Mouse (Mus musculus): Measurements from ENCODE around the gene Rnf157. TPM values are rescaled to one million over a fixed set of nuclear protein-coding genes. Genes with fewer than 3 reads are reported as not detected.
A peak's percentile ranks its signal among the peaks of the same experiment; 100 is the strongest.

Rnf157 gene
- polyA plus RNA-seq, 1 experiment = 5.0 TPM

DNA sequence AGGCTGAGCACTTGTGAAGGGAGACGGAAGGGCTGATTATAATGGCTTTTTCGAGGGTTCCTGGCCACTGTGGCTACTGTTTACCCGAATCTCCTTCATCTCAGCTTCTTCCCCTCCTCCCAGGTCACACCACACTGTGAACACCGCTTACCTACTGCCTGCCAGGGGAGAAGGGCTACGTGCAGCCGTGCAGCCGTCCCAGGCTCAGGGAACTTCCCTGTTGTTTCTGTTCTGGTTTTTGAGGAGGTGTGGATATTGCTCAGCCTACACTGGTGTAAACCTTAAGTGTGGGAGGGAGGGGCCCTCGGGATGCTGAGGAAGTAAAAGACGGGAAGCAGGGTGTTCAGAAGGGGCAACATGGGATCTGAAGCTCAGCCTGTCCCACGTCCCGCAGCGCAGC lies 75.8 kb downstream of the Rnf157 start:
- no peak for DNase-seq (ENCODE audit: low spot score)

DNA sequence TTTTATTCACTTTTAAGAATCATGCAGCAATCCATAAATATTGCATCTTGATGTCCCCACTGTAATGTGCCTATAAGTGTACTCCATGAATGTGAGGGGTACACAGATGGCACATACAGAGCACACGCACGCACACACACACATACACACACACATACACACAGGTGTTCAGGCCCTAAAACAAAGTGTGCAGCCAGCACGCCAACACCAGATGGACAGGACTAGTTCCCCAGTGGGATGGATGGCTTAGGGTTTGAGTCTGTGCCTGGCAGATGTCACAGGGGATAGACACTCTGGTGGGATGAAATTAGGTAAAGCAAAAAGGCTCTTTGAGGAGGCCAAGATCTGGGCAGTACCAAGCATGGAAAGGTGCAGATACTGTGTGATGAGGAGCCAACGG lies 76.4 kb downstream of the Rnf157 start:
- no peak for DNase-seq (ENCODE audit: low spot score)

DNA sequence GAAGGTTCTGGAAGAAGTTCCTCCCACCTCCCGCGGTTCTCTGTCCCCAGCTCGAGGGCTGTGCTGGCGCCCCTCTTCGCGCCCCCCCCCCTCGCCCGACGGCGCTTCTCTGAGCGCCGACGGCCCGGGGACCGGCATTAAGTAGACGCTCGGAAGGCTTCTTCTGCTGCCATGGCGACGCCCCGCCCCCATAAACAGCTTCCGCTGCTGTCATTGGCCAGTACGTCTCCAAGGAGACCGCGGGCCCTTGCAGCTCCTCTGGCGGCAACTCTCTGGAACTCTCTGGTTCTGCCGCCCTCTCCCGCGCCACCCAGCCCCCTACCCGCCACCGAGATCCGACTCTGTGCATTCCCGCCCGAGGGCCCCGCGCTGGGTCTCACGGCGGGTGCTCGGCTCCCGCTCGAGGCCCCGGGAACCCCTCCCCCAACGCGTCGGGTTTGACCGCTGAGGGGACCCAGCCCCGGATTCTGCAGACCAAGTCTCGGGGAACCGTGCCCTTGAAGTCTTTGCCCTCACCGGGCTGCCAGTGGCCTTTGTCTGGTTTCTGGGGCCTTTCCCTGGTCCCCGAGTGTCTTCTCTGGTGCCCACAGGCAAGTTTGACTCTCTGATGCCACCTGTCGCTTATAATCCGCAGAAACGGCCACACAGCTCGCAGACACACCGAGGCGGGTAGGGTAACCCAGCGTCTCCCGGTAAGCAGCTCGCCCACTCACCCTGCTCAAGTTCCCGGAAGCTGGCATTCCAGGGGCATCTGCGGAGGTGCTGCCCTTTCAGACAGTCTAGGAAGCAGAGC lies 77.4 kb downstream of the Rnf157 start, which contains the start of gene Foxj1:
Foxj1 (minus strand) TSS at position 156 of the 793 bp plus-strand sequence.
- peak; percentile 84 for DNase-seq (ENCODE audit: low spot score)

- DNase-seq (ENCODE audit: low spot score) = no peak
Observed at GRCm38 (mm10) chr11:116334417-116334782, 78.4 kb downstream of the Rnf157 start.

- DNase-seq (ENCODE audit: low spot score) = peak; percentile 20
Observed at GRCm38 (mm10) chr11:116333526-116334416, 79.1 kb downstream of the Rnf157 start.

GRCm38 (mm10) chr11:116332983-116333270 lies 79.9 kb downstream of the Rnf157 start:
- no peak for DNase-seq (ENCODE audit: low spot score)

DNA sequence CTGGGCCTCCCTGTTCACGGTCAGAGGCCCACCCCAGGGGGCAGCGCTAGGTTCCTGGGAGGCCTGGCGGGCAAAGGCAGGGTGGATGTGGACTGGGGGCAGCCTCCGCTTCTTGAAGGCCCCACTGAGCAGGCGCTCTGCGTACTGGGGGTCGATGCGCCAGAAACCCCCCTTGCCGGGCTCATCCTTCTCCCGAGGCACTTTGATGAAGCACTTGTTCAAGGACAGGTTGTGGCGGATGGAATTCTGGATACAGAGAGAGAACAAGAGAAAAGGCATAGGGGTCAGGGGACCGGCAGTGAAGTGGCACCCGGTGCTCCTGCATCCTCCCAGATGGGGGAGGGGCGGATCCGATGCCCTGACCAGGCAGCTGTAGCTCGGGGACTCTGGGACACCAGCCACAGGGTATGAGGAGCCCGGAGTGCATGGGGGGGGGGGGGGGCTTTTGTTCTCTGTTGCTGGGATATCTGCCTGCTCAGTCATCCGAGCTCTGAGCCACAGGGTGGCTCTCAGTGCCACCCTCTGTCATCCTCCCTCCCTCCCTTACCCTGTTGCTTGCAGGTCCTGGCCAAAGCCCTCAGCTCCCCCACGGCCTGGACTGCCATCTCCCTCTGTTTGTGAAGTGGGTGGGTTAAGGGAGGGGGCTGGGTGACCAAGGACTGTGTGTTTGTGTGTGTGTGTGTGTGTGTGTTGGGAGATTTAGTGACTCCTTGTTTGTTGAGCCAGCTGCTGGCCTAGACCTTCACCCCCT lies 80.4 kb downstream of the Rnf157 start:
- DNase-seq (ENCODE audit: low spot score) = no peak

DNA sequence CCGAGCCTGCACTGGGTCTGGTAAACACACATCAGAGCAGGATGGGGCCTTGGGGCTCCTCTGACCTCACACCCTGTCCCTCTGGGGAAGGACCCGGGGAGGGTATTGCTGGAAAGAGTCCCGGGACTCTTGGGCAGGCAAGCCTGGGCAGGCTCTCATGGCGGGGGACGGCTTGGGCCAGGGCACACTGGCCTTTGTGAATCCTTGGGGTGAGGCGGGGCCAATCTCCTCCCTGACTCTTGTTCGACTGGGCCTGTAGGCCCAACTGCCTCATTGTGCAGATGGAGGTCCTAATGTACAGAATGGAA lies 82.7 kb downstream of the Rnf157 start:
- no peak for DNase-seq (ENCODE audit: low spot score)

- DNase-seq (ENCODE audit: low spot score) = no peak
Observed at GRCm38 (mm10) chr11:116329314-116330210, 83.3 kb downstream of the Rnf157 start.

GRCm38 (mm10) chr11:116326963-116327603 lies 85.7 kb downstream of the Rnf157 start:
- DNase-seq (ENCODE audit: low spot score) = peak; percentile 52

DNA sequence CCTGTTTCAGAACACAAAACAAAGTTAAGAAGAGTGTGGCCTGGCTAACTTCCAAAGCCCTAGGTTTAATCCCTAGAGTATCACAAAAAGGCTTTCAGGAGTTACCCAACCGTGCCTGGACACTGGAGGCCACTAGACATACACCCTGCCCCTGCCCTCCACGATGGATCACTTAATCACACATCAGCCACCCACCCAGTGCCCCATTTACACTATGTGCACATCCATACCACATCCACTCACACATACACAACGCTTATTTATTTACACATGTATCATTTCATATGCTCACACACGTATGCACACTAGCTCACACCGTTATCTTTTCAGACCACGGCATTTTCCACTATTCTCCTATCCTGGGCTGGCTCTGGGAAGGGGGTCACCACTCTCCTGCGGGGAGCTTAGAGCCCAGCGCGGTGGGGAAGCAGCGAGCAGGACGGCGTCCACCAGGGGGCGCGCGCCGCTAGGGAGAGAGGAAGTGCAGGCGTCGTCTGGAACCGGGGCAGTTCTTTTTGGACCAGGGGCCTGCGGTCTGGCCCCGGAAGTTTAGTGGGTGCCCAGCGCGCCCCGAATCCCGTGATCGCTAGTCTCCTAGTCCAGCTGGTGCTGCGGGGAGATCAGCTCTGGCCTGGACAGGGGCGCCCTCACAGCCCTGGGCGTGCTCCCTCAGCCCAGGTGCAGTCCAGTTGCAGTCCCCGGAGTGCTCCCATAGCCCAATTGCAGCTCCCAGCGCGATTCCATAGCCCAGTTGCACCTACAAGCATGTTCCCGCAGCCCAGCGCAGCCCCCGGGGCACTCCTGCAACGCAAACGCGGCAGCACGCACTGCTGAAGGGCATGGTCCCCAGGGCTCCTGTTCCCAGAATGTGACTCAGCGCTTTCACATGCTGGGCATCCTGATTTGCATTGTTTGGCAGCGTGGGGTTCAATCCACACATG lies 93.8 kb downstream of the Rnf157 start:
- peak; percentile 90 for DNase-seq (ENCODE audit: low spot score)

DNA sequence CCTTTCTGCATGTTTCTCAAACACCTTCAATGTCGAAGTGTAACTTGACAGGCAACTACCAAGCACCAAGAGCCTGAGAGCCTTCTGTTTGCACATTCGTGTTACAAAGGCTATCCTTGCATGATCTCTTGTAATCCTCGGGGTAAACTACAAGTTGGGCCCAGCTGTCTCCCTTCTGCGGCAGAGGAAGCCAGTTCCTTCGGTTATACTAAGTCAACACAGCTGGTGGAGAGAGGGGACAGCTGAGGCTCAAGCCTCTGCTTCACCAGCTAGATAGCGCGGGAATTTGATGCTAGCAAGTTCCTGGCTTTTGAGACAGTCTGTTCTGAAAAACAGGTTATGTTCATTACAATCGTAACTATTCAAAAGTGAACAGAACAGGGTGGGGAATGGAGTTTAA lies 100.5 kb downstream of the Rnf157 start:
- DNase-seq (ENCODE audit: low spot score) = no peak

DNA sequence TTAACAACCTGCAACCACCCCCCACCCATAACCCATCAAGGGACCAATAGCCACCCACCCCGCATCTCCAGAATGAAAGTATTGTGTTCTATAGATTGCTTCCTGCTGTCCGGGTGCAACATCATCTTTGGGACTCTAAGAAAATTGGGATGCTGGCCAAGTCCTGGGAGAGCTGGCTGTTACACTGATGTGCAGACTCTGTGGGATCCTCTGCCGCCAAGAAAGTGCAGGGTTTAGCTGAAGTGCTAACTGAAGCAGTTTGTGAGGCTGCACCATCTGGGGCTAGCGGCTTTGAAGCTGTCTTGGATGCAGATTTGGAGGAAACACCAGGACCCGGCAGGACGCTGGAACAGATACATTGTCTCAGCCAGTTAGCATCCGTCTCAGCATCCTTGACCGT lies 101.7 kb downstream of the Rnf157 start:
- no peak for DNase-seq (ENCODE audit: low spot score)

- no peak for DNase-seq (ENCODE audit: low spot score)
Observed at GRCm38 (mm10) chr11:116309601-116310000, 103.2 kb downstream of the Rnf157 start.

- no peak for DNase-seq (ENCODE audit: low spot score)
Observed at GRCm38 (mm10) chr11:116307762-116308531, 104.9 kb downstream of the Rnf157 start.

DNA sequence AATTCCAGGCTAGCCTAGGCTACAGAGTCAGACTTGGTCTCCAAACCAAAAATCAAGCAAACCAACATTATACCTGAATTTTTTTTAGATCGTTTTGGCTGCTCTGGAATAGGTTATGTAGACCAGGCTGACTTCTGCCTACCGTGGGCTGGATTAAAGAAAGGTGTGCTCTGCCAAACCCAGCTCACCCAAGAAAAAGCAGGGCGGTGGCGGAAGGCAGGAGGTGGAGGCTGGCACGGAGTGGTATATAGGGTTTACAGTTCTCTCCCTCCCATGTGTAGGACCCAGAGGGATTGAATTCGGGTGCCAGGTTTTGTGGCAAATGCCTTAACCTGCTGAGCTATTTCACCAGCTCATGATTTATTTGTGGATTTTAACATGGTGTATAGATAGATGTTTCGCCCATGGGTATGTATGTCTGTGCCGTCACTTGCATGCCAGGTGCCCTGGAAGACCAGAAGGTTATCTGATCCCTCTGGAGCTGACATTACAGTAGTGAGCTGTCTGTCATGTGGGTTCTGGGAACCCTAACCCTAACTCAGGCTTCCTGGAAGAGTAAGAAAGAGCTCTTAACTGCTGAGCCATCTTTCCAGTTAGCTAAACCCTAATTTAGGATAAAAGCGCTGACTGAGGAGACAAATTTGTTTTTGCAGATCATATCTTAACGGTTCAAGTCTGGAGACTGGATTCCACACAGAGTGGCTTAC lies 105.7 kb downstream of the Rnf157 start, which contains the start of gene Exoc7:
Exoc7 (minus strand) TSS at position 215 of the 707 bp plus-strand sequence.
- DNase-seq (ENCODE audit: low spot score) = no peak

GRCm38 (mm10) chr11:116306126-116306982 lies 106.5 kb downstream of the Rnf157 start:
- peak; percentile 79 for DNase-seq (ENCODE audit: low spot score)

All from urinary bladder, adult 2 months (tissue).